Mouse (Mus musculus) embryonic fibroblast, embryonic 13.5 days (primary cell): Measurements from ENCODE around the gene Mrpl39. TPM values are rescaled to one million over a fixed set of nuclear protein-coding genes. Genes with fewer than 3 reads are reported as not detected.
A peak's percentile ranks its signal among the peaks of the same experiment; 100 is the strongest.

ENCODE experiments used
- H3K27ac ChIP-seq: 2 replicates; pipeline ENCODE4 v1.5.1; 2012; ENCODE audit warnings: low read length, control low read depth, inconsistent platforms; ENCODE audit not compliant: insufficient read depth
- H3K4me1 ChIP-seq: 2 replicates; pipeline ENCODE4 v1.6.1; 2011; ENCODE audit warnings: low read length; ENCODE audit not compliant: control insufficient read depth, insufficient read depth
- H3K4me3 ChIP-seq: 2 replicates; pipeline ENCODE4 v1.5.1; 2011; ENCODE audit warnings: mild to moderate bottlenecking, control low read depth, low read length; ENCODE audit not compliant: insufficient read depth
- CTCF ChIP-seq: IDR thresholded peaks from 2 replicates; pipeline ENCODE4 v1.5.1; 2011; ENCODE audit warnings: mild to moderate bottlenecking, control low read depth, low read length, moderate library complexity, borderline replicate concordance; ENCODE audit not compliant: insufficient read depth
- POLR2A ChIP-seq: IDR thresholded peaks from 2 replicates; pipeline ENCODE4 v1.6.1; 2011; ENCODE audit warnings: low read depth, mild to moderate bottlenecking, control low read depth, low read length, moderate library complexity
- polyA plus RNA-seq: library from polyadenylated mRNA; stranded (reverse); fragments of >200 nt; gene quantifications from 2 replicates; pipeline ENCODE4 v1.2.4, GENCODE M21; 2011; ENCODE audit warnings: low read depth; ENCODE audit not compliant: missing spikeins, insufficient read length

The Mrpl39 gene
- polyA plus RNA-seq, result 23.2 and 26.8 TPM in 2 replicates

DNA sequence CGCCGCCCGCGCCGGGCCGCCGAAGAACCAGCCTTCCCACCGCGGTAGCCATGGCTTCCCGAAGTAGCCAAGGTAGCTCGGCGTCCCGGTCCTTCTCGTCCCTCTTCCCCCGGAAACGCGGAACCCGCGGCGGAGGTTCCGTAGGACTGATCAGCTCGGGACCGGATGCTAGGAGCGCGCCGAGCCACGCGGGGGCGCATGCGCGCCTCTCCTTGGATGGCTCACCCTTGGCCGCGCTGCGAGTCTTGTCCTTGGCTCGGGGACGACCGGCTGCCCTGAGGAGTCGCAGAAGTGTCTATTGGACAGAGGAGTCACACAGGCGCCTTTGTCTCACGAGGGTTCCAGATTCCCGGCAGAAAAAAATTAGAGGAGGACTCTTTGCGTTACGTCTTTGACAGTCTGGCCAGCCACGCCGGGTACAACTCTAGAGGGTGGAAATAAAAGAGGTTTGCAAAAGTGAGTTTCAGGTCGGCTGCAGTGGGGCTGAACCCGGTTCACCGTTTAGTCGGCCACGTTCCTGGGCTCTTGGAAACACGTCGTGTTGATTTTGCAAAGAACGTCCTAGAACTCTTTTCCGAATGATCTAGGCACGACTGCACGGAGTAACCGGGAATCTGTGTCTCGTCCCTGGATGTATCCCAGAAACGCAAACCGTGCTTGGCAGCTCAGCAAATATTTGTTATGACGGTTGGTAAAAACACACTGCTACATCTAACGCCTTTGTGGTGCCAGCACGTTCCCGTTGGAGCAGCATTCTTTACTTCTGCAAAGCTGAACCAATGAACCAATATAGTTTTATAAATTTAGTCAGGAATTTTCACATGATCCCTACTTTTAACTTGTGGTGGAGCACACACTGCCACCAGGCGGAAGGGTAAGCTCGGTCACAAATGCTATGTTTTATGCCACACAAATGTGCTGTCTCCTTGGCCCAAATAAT is at the start of gene Mrpl39:
Mrpl39 (minus strand) TSS at position 577 of the 940 bp plus-strand sequence.
- peak within 1 kb of the TSS; percentile 32 for H3K27ac ChIP-seq
- TF ChIP-seq CTCF, result peak; percentile 76
- peak; percentile 70 for TF ChIP-seq POLR2A

GRCm38 (mm10) chr16:84784966-84785365 is 49.4 kb upstream of the Mrpl39 start:
- Histone ChIP-seq H3K27ac (no peak overlapping the region), H3K4me3 (no peak overlapping the region), H3K4me1 (no peaks in the 10 kb centered on the region; the same call in 1 of the 2 replicates)
- TF ChIP-seq POLR2A (no peak), CTCF (no peak)

More for the DNA sequence above, at the start of gene Mrpl39:
- H3K4me3 ChIP-seq, result peak within 1 kb of the TSS; percentile 80
- H3K4me1 ChIP-seq, result peaks cover 2% of the 10 kb centered on the region; the same call in 1 of the 2 replicates

DNA sequence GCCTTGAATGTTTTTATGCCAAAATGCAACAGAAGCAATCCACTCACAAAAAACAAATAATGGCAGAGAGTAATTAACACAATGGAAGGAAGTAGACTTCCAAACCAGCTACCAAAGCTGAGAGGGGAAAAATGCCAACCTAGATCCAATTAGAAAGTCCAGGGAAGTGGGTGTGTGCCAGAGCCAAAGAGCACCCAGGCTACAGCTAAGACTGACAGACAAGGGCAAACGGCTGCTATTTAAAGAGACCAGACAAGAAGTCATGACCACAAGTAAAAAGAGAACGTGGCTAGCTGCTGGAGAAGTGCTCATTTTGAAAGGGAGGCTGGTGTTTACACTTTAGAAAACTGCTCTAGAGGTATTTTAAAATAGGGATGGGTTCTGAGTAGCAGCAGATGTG is 47.7 kb upstream of the Mrpl39 start:
- Histone ChIP-seq H3K27ac (no peak overlapping the region), H3K4me3 (no peak overlapping the region), H3K4me1 (no peaks in the 10 kb centered on the region)
- TF ChIP-seq CTCF (no peak), POLR2A (no peak)

DNA sequence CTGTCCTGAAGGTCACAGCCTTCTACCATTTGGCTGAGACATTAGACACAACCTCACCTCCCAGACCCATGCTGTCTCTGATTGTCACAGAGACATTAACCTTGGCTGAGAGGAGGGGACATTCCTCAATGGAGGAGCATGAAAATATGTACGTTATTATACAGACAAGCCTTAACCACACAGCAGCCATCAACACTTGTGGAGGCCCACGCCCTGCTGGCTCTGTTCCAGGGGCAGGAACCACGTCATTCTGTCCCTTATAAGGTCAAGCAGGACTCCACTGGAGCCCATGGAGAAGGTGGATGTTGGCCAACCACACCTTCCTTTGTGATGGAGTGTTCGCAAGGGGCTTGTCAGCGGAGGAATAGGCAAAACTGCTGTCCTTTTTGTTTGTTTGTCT is 44.2 kb upstream of the Mrpl39 start:
- no peak overlapping the region for H3K4me3 ChIP-seq

DNA sequence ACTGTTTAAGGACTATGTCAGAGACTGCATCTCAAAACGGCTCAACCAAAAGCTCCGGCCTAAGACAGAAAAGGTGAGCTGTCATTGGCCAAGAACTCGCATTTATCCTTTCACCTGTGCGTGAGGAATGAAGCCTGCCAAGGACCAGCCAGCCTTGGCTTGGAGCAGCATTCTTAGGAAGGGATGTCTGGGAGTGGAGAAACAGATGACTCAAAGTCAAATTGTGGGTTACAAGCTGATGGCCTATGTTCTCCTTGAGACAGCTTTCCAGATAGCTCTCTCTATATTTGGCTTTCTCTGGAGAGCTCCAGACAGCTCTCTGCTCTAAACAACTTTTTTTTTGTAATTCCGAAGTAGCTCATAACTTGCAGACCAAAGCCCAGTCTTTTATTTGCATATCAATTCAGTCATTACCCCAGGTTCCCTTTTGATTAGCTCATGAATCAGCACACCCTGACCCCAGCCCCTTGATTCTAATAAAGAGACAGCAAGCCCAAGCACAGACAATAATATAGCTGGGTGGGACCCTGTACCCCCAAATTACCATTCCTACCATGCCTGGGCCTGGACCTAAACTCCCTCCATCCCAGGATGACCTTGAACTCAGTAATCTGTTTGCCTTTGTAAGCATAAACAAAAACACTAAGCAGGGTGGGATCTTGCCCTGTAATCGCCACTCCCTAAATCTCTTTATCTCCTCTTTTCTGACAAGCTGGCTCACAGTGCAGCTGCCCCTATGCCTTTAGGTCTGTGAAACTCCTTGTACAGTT is 43.5 kb upstream of the Mrpl39 start:
- H3K4me1 ChIP-seq, result no peaks in the 10 kb centered on the region
- H3K4me3 ChIP-seq, result no peak overlapping the region
- H3K27ac ChIP-seq, result no peak overlapping the region
- no peak for TF ChIP-seq POLR2A
- no peak for TF ChIP-seq CTCF

More for the DNA sequence above, 44.2 kb upstream of the Mrpl39 start:
- Histone ChIP-seq H3K27ac (no peak overlapping the region), H3K4me1 (no peaks in the 10 kb centered on the region)
- no peak for TF ChIP-seq POLR2A
- no peak for TF ChIP-seq CTCF

- Histone ChIP-seq H3K4me1 (no peaks in the 10 kb centered on the region), H3K27ac (no peak overlapping the region), H3K4me3 (no peak overlapping the region)
- no peak for TF ChIP-seq CTCF
- TF ChIP-seq POLR2A, result no peak
These were observed 42.9 kb upstream of the Mrpl39 start for GRCm38 (mm10) chr16:84778431-84778830.

GRCm38 (mm10) chr16:84776089-84776784 is 40.7 kb upstream of the Mrpl39 start:
- Histone ChIP-seq H3K27ac (no peak overlapping the region), H3K4me1 (no peaks in the 10 kb centered on the region), H3K4me3 (no peak overlapping the region)
- TF ChIP-seq CTCF (0 out of 2 replicates have a peak, but pooled peaks have one; percentile 27), POLR2A (no peak)

DNA sequence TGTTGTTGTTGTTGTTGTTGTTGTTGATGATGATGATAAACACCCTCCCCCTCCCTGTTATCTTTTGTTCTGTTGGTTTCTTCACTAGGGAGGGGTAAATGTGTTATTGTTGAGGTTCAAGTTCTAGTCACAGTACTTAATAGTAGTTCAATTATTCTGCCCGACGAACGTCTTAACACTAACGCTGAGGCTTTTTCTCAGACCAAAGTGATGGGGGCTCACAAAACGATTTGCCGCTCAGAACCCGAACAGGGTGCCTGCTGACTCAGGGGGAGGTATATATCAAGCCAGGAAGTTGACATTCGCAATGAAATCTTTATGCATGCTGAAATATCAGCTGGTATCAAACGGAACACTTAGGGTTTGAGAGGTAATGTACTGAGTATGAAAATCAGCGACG is 39.8 kb upstream of the Mrpl39 start:
- Histone ChIP-seq H3K27ac (no peak overlapping the region), H3K4me3 (no peak overlapping the region), H3K4me1 (peaks cover 2% of the 10 kb centered on the region; the same call in 1 of the 2 replicates)
- no peak for TF ChIP-seq POLR2A
- TF ChIP-seq CTCF, result no peak

DNA sequence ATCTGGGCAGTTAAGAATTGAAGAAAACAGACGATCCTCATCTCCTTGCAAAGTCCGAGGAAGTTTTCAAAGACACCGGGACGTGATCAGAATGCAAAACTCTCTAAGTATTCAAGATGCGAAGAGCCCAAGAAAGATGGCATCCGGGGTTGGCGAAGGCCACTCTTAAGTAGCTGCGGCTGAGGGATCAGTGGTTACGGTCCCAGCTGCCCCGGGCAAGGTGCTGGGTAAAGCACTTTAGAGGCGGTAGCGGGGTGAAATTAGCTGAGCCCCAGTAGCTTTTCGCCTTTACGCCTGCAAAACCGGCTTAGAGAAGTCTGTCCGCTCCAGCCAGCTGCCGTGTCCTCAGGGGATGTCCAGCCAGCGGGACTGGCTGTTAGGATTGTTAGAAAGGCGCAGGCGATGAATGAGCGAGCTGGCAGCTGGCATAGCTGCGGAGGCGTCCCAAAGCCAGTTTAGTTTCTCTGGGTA is 39.3 kb upstream of the Mrpl39 start:
- no peak for TF ChIP-seq CTCF
- TF ChIP-seq POLR2A, result no peak
- Histone ChIP-seq H3K4me3 (peak overlapping the region; percentile 58), H3K27ac (no peak overlapping the region)

More for the DNA sequence above, 39.3 kb upstream of the Mrpl39 start:
- peaks cover 2% of the 10 kb centered on the region; the same call in 1 of the 2 replicates for H3K4me1 ChIP-seq
